Mouse (Mus musculus) liver, embryonic 14.5 days (tissue): ENCODE results near the gene Slu7. TPM values are rescaled to one million over a fixed set of nuclear protein-coding genes. Genes with fewer than 3 reads are reported as not detected.

Source experiments
- ATAC-seq: fragments of 200-750 bp; cut with Nextera tagmentation; 2 replicates; pipeline ENCODE4 v1.8.0; 2017; ENCODE audit warnings: moderate number of reproducible peaks, mild to moderate bottlenecking, moderate library complexity; ENCODE audit not compliant: insufficient read depth
- DNase-seq, 3 experiments: peaks; one replicate each; pipeline ENCODE4 v3.0.0-alpha.2; 2012 to 2013; ENCODE audit warnings: low read depth in 3 of 3, low spot score in 3 of 3
- H3K27ac ChIP-seq: fragments of 300-500 bp; sonication (generic); 2 replicates; pipeline ENCODE4 v1.5.1; 2014; ENCODE audit warnings: moderate library complexity, mild to moderate bottlenecking, control low read depth, inconsistent platforms
- H3K27me3 ChIP-seq: fragments of 300-500 bp; sonication (generic); 2 replicates; pipeline ENCODE4 v1.6.1; 2014; ENCODE audit warnings: mild to moderate bottlenecking, low read length, moderate library complexity; ENCODE audit not compliant: control insufficient read depth, insufficient read depth
- H3K36me3 ChIP-seq: fragments of 300-500 bp; sonication (generic); replicated peaks from 2 replicates; pipeline ENCODE4 v1.6.1; 2014; ENCODE audit warnings: low read depth; ENCODE audit not compliant: control insufficient read depth, insufficient read depth
- H3K4me1 ChIP-seq, 2 experiments: fragments of 200-500 bp in 1 of 2; fragments of 300-500 bp in 1 of 2; sonication (generic) in 1 of 2; replicated peaks; 2 replicates each; pipeline ENCODE4 v1.6.1; 2012 to 2014; ENCODE audit warnings: antibody characterized with exemption in 1 of 2, inconsistent platforms in 1 of 2, low read length in 1 of 2; ENCODE audit not compliant: control insufficient read depth in 2 of 2, insufficient read depth in 2 of 2
- H3K4me2 ChIP-seq: fragments of 300-500 bp; sonication (generic); 2 replicates; pipeline ENCODE4 v1.6.1; 2014; ENCODE audit warnings: low read depth, mild to moderate bottlenecking, control low read depth, moderate library complexity
- H3K4me3 ChIP-seq, 2 experiments: fragments of 200-500 bp in 1 of 2; fragments of 300-500 bp in 1 of 2; sonication (generic) in 1 of 2; 2 replicates each; pipeline ENCODE4 v1.5.1; 2012 to 2014; ENCODE audit warnings: low read depth in 2 of 2, low read length in 2 of 2, mild to moderate bottlenecking in 2 of 2, control low read depth in 1 of 2, inconsistent platforms in 1 of 2, moderate library complexity in 1 of 2; ENCODE audit not compliant: insufficient read depth in 1 of 2
- H3K9ac ChIP-seq: fragments of 300-500 bp; sonication (generic); replicated peaks from 2 replicates; pipeline ENCODE4 v1.6.1; 2014; ENCODE audit warnings: mild to moderate bottlenecking, control low read depth, moderate library complexity
- H3K9me3 ChIP-seq: fragments of 300-500 bp; sonication (generic); 2 replicates; pipeline ENCODE4 v1.6.1; 2016; ENCODE audit warnings: low read length, mixed read lengths; ENCODE audit not compliant: control insufficient read depth
- CTCF ChIP-seq: IDR thresholded peaks from 2 replicates; pipeline ENCODE4 v1.5.1; 2016; ENCODE audit warnings: antibody characterized with exemption, low read depth, control low read depth
- EP300 ChIP-seq: IDR thresholded peaks from 2 replicates; pipeline ENCODE4 v1.6.1; 2016; ENCODE audit warnings: antibody characterized with exemption, low read depth
- WGBS: fragments of 180-500 bp; shearing (Covaris S2); extraction: QIAGEN DNeasy Blood & Tissue Kit; methylation state at CpG from one replicate; pipeline ENCODE4 v1.1.7; 2014; ENCODE audit not compliant: insufficient replicate concordance; 5-methylcytosine and 5-hydroxymethylcytosine counted together
- polyA plus RNA-seq, 2 experiments: library from polyadenylated mRNA; depleted of rRNA in 1 of 2; stranded (reverse) in 1 of 2; unstranded in 1 of 2; fragments of >200 nt; fragmentation: Nextera tagmentation in 1 of 2; extraction: Ambion mirVana in 1 of 2; gene quantifications; 2 replicates each; pipeline versions ENCODE4 v1.2.1 to v1.2.3; 2012 to 2014

Slu7 gene
- polyA plus RNA-seq, 2 experiments, result 4.9 to 20.8 TPM

GRCm38 (mm10) chr11:43388122-43389097 lies 45.1 kb upstream of the Slu7 start:
- WGBS, result 65% methylated on average over 21 of the region's 21 CpGs
- TF ChIP-seq EP300, result no peak
- TF ChIP-seq CTCF, result no peak
- no peak overlapping the region for H3K9ac ChIP-seq

GRCm38 (mm10) chr11:43389118-43389517 lies 44.4 kb upstream of the Slu7 start:
- no peaks in the 10 kb centered on the region for H3K9me3 ChIP-seq
- no peak overlapping the region for H3K27ac ChIP-seq
- no peaks in the 10 kb centered on the region; the same call in 1 of the 2 replicates for H3K27me3 ChIP-seq
- peaks cover 0 to 3% of the 10 kb centered on the region in 2 experiments; a peak in 1 of 4 replicates for H3K4me1 ChIP-seq
- 52% methylated on average over 7 of the region's 7 CpGs for WGBS
- H3K4me2 ChIP-seq, result no peak overlapping the region
- no peak overlapping the region for H3K9ac ChIP-seq
- ATAC-seq (no peak), DNase-seq (no peak)
- no peak for TF ChIP-seq CTCF
- no peak for TF ChIP-seq EP300
- no peak overlapping the region for H3K4me3 ChIP-seq
- H3K36me3 ChIP-seq, result no peaks in the 10 kb centered on the region

More at GRCm38 (mm10) chr11:43388122-43389097, 45.1 kb upstream of the Slu7 start:
- Histone ChIP-seq H3K9me3 (no peaks in the 10 kb centered on the region), H3K4me1 (peaks cover 0 to 3% of the 10 kb centered on the region in 2 experiments; a peak in 1 of 4 replicates), H3K4me2 (no peak overlapping the region), H3K36me3 (no peaks in the 10 kb centered on the region), H3K27me3 (no peaks in the 10 kb centered on the region; the same call in 1 of the 2 replicates), H3K4me3 (no peak overlapping the region), H3K27ac (no peak overlapping the region)
- no peak for DNase-seq
- no peak for ATAC-seq

- H3K4me1 ChIP-seq, result no peaks in the 10 kb centered on the region
- no peaks in the 10 kb centered on the region for H3K36me3 ChIP-seq
- H3K4me3 ChIP-seq, result no peak overlapping the region
- H3K27me3 ChIP-seq, result no peaks in the 10 kb centered on the region
- DNase-seq (no peak), ATAC-seq (no peak)
- H3K9me3 ChIP-seq, result no peaks in the 10 kb centered on the region
- no peak overlapping the region for H3K4me2 ChIP-seq
- no peak overlapping the region for H3K9ac ChIP-seq
- WGBS, result 25% methylated on average over 2 of the region's 2 CpGs
- no peak for TF ChIP-seq EP300
- TF ChIP-seq CTCF, result no peak
- H3K27ac ChIP-seq, result no peak overlapping the region
These were observed 40.8 kb upstream of the Slu7 start for GRCm38 (mm10) chr11:43392757-43393156.

GRCm38 (mm10) chr11:43393325-43393724 lies 40.2 kb upstream of the Slu7 start:
- Histone ChIP-seq H3K9ac (no peak overlapping the region), H3K9me3 (no peaks in the 10 kb centered on the region), H3K36me3 (no peaks in the 10 kb centered on the region), H3K27ac (no peak overlapping the region), H3K4me1 (no peaks in the 10 kb centered on the region), H3K4me2 (no peak overlapping the region), H3K4me3 (no peak overlapping the region), H3K27me3 (no peaks in the 10 kb centered on the region)
- TF ChIP-seq CTCF (no peak), EP300 (no peak)
- WGBS, result 69% methylated on average over 4 of the region's 4 CpGs
- DNase-seq (no peak), ATAC-seq (no peak)
